Mouse (Mus musculus) myocyte (in vitro differentiated cells): ENCODE results near the gene Gm10717. TPM values are rescaled to one million over a fixed set of nuclear protein-coding genes. Genes with fewer than 3 reads are reported as not detected.
"Not testable (repeated sequence)": the region's sequence is repeated elsewhere in the genome, so short reads cannot be mapped to it uniquely, and the experiment has no call there.

Source experiments
- H3K27me3 ChIP-seq: one replicate; pipeline ENCODE4 v1.6.1; 2011; ENCODE audit not compliant: control insufficient read depth, insufficient read depth, insufficient read length
- H3K36me3 ChIP-seq: one replicate; pipeline ENCODE4 v1.6.1; 2011; ENCODE audit not compliant: control insufficient read depth, insufficient read depth
- H3K4me2 ChIP-seq: one replicate; pipeline ENCODE4 v1.6.1; 2011; ENCODE audit warnings: low read depth, control low read depth
- H3K4me3 ChIP-seq: one replicate; pipeline ENCODE4 v1.5.1; 2011; ENCODE audit warnings: mild to moderate bottlenecking, control low read depth, moderate library complexity
- H3K79me2 ChIP-seq: one replicate; pipeline ENCODE4 v1.6.1; 2011; ENCODE audit not compliant: control insufficient read depth, insufficient read depth
- H3ac ChIP-seq: one replicate; pipeline ENCODE4 v1.6.1; 2011; ENCODE audit not compliant: control insufficient read depth, insufficient read length
- polyA plus RNA-seq: library from polyadenylated mRNA; unstranded; fragments of >200 nt; fragmentation: generic; extraction: Trizol; gene quantifications from one replicate; pipeline ENCODE4 v1.2.1, GENCODE M21; 2012; ENCODE audit warnings: missing spikeins

The Gm10717 gene
- not detected for polyA plus RNA-seq

DNA sequence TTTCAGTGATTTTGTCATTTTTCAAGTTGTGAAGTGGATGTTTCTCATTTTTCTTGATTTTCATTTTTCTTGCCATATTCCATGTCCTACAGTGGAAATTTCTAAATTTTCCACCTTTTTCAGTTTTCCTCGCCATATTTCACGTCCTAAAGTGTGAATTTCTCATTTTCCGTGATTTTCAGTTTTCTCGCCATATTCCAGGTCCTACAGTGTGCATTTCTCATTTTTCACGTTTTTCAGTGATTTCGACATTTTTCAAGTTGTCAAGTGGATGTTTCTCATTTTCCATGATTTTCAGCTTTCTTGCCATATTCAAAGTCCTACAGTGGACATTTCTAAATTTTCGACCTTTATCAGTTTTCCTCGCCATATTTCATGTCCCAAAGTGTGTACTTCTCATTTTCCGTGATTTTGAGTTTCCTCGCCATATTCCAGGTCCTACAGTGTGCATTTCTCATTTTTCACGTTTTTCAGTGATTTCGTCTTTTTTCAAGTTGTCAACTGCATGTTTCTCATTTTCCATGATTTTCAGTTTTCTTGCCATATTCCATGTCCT, at the start of gene Gm10717:
Gm10717 (plus strand) TSS at position 506 of the 556 bp plus-strand sequence.
- not testable (repeated sequence) for H3K4me2 ChIP-seq, H3K27me3 ChIP-seq, H3K4me3 ChIP-seq, H3ac ChIP-seq, H3K79me2 ChIP-seq, H3K36me3 ChIP-seq

GRCm38 (mm10) chr9:3000445-3000972, 24.7 kb upstream of the Gm10717 start, which contains the start of gene Gm10722:
Gm10722 (plus strand) TSS chr9:3000922.
- H3K27me3 ChIP-seq, H3ac ChIP-seq, H3K36me3 ChIP-seq, H3K4me2 ChIP-seq, H3K4me3 ChIP-seq, H3K79me2 ChIP-seq: not testable (repeated sequence)

- not testable (repeated sequence) for H3K4me2 ChIP-seq, H3K79me2 ChIP-seq, H3ac ChIP-seq, H3K27me3 ChIP-seq, H3K4me3 ChIP-seq, H3K36me3 ChIP-seq
These were observed 24.2 kb upstream of the Gm10717 start for GRCm38 (mm10) chr9:3001006-3001405.

DNA sequence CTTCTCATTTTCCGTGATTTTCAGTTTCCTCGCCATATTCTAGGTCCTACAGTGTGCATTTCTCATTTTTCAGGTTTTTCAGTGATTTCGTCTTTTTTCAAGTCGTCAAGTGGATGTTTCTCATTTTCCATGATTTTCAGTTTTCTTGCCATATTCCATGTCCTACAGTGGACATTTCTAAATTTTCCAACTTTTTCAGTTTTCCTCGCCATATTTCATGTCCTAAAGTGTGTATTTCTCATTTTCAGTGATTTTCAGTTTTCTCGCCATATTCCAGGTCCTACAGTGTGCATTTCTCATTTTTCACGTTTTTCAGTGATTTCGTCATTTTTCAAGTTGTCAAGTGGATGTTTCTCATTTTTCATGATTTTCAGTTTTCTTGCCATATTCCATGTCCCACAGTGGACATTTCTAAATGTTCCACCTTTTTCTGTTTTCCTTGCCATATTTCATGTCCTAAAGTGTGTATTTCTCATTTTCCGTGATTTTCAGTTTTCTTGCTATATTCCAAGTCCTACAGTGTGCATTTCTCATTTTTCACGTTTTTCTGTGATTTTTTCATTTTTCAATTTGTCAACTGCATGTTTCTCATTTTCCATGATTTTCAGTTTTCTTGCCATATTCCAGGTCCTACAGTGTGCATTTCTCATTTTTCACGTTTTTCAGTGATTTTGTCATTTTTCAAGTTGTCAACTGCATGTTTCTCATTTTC, 23.1 kb upstream of the Gm10717 start:
- not testable (repeated sequence) for H3K79me2 ChIP-seq, H3ac ChIP-seq, H3K27me3 ChIP-seq, H3K4me2 ChIP-seq, H3K4me3 ChIP-seq, H3K36me3 ChIP-seq

- not testable (repeated sequence) for H3ac ChIP-seq, H3K4me3 ChIP-seq, H3K27me3 ChIP-seq, H3K4me2 ChIP-seq, H3K79me2 ChIP-seq, H3K36me3 ChIP-seq
These were observed 22.3 kb upstream of the Gm10717 start, which contains the start of gene Gm11168 for GRCm38 (mm10) chr9:3002794-3003396. Gm11168 (plus strand) TSS chr9:3003346.

- not testable (repeated sequence) for H3ac ChIP-seq, H3K27me3 ChIP-seq, H3K79me2 ChIP-seq, H3K36me3 ChIP-seq, H3K4me3 ChIP-seq, H3K4me2 ChIP-seq
These were observed 19.0 kb upstream of the Gm10717 start for GRCm38 (mm10) chr9:3006179-3006578.

GRCm38 (mm10) chr9:3006636-3007035, 18.6 kb upstream of the Gm10717 start:
- not testable (repeated sequence) for H3K36me3 ChIP-seq, H3K27me3 ChIP-seq, H3K4me2 ChIP-seq, H3ac ChIP-seq, H3K79me2 ChIP-seq, H3K4me3 ChIP-seq

DNA sequence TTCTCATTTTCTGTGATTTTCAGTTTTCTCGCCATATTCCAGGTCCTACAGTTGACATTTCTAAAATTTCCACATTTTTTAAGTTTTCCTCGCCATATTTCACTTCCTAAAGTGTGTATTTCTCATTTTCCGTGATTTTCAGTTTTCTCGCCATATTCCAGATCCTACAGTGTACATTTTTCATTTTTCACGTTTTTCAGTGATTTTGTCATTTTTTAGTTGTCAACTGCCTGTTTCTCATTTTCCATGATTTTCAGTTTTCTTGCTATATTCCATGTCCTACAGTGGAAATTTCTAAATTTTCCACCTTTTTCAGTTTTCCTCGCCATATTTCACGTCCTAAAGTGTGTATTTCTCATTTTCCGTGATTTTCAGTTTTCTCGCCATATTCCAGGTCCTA, 17.9 kb upstream of the Gm10717 start:
- not testable (repeated sequence) for H3K79me2 ChIP-seq, H3K36me3 ChIP-seq, H3K4me3 ChIP-seq, H3K27me3 ChIP-seq, H3K4me2 ChIP-seq, H3ac ChIP-seq

- H3K36me3 ChIP-seq, H3K4me3 ChIP-seq, H3ac ChIP-seq, H3K27me3 ChIP-seq, H3K79me2 ChIP-seq, H3K4me2 ChIP-seq: not testable (repeated sequence)
These were observed 15.9 kb upstream of the Gm10717 start for GRCm38 (mm10) chr9:3009331-3009730.

GRCm38 (mm10) chr9:3012054-3012621, 13.1 kb upstream of the Gm10717 start:
- H3K79me2 ChIP-seq, H3K4me2 ChIP-seq, H3K4me3 ChIP-seq, H3K27me3 ChIP-seq, H3K36me3 ChIP-seq, H3ac ChIP-seq: not testable (repeated sequence)

GRCm38 (mm10) chr9:3012733-3013279, 12.4 kb upstream of the Gm10717 start, which contains the start of gene Gm10721:
Gm10721 (plus strand) TSS chr9:3013140.
- not testable (repeated sequence) for H3K4me2 ChIP-seq, H3K36me3 ChIP-seq, H3K79me2 ChIP-seq, H3K4me3 ChIP-seq, H3ac ChIP-seq, H3K27me3 ChIP-seq

- H3K79me2 ChIP-seq, H3K27me3 ChIP-seq, H3K4me3 ChIP-seq: not testable (repeated sequence)
These were observed 9.9 kb upstream of the Gm10717 start, which contains the start of gene Gm10720 for GRCm38 (mm10) chr9:3015354-3015753. Gm10720 (plus strand) TSS chr9:3015654.

More at GRCm38 (mm10) chr9:3015354-3015753, 9.9 kb upstream of the Gm10717 start, which contains the start of gene Gm10720:
- not testable (repeated sequence) for H3ac ChIP-seq, H3K36me3 ChIP-seq, H3K4me2 ChIP-seq
